ENCODE assay signal across 22 mouse cellular contexts in the genomic region with DNA sequence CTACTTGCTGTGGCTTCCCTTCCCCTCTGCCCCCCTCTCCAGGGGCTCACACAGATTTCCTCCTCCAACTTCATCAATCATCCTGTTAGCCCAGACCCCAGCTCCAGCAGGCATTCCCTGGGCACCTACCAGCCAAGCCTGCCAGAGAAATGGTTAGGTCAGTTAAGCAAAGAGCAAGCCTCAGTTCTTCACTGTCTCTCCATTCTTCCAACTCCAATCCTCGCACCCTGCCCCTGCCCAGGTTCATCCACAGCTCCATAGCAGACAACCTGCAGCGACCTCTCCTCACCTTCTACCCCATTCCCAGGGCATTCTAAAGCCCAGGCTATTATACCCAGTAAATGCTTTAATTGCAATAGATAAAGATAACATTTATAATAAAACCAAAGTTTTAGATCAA.
DNase-seq lines count a peak whose midpoint lies in the region; ATAC-seq lines count a peak whose summit lies in the region.
"Had no signal": no experiment of that assay in that cellular context is flagged by ENCODE, and none has a peak within 500 bp of the region (broad histone marks: within the 10 kb centered on the region; RNA-seq: fewer than 3 reads in every experiment).

No protein-coding gene starts in this region.

- no peak for ATAC-seq in midbrain, embryonic 14.5 days (ENCODE audit: low FRiP score, low TSS enrichment)
- ATAC-seq: activated CD4-positive, CD25-positive, alpha-beta regulatory T cell, adult 4 months; CD4-positive, CD25-positive, alpha-beta regulatory T cell, adult 4 months; Patski had no signal

- no peak overlapping the region for H3K4me2 ChIP-seq in midbrain, embryonic 14.5 days (ENCODE audit: low read length)

- no peak overlapping the region for H3K27ac ChIP-seq in heart, embryonic 10.5 days
- no peak overlapping the region for H3K27ac ChIP-seq in midbrain, embryonic 10.5 days (replicated peaks)
- H3K27ac ChIP-seq in midbrain, embryonic 14.5 days (replicated peaks; ENCODE audit: low read depth, low read length): no peak overlapping the region
- H3K27ac ChIP-seq in limb, embryonic 10.5 days: no peak overlapping the region

- peak; percentile 61 for DNase-seq in heart, adult 11 months
- DNase-seq in heart, postnatal 25 days (ENCODE audit: low spot score): no peak
- peak; percentile 54 for DNase-seq in heart, embryonic 10.5 days (ENCODE audit: low spot score)
- no peak for DNase-seq in heart, adult 9 months (ENCODE audit: low spot score in 2 of 2)
- DNase-seq in midbrain, embryonic 10.5 days (ENCODE audit: low spot score): peak; percentile 4
- no peak for DNase-seq in midbrain, embryonic 14.5 days
- DNase-seq in limb, embryonic 10.5 days (ENCODE audit: low spot score): peak; percentile 15
- DNase-seq in frontal cortex, postnatal 10 days (ENCODE audit: low spot score in 2 of 2): no peak
- DNase-seq: adrenal gland, adult 2 months; adrenal gland, adult 8-10 months; adrenal gland, postnatal 10 days; adrenal gland, postnatal 14 days; adrenal gland, postnatal 25 days; adrenal gland, postnatal 36 days; B cell, adult 2 months; cerebellum, adult 11 months; cerebellum, adult 11-12 months had no signal

- H3K9me3 ChIP-seq in heart, embryonic 10.5 days: no peaks in the 10 kb centered on the region
- no peaks in the 10 kb centered on the region; the same call in 1 of the 2 replicates for H3K9me3 ChIP-seq in midbrain, embryonic 10.5 days (replicated peaks)
- no peaks in the 10 kb centered on the region for H3K9me3 ChIP-seq in midbrain, embryonic 14.5 days (ENCODE audit: control insufficient read depth, low read length)
- no peaks in the 10 kb centered on the region for H3K9me3 ChIP-seq in limb, embryonic 10.5 days (replicated peaks)

- WGBS in heart, embryonic 10.5 days: 81% methylated on average over 2 of the region's 2 CpGs
- 85% methylated on average over 2 of the region's 2 CpGs for WGBS in midbrain, embryonic 10.5 days
- WGBS in midbrain, embryonic 14.5 days: 89% methylated on average over 2 of the region's 2 CpGs
- 86% methylated on average over 2 of the region's 2 CpGs for WGBS in limb, embryonic 10.5 days

- intact Hi-C loops in heart, postnatal 25 days (cut with DNase I): no loop called here

- H3K9ac ChIP-seq in midbrain, embryonic 14.5 days (replicated peaks; ENCODE audit: low read length): no peak overlapping the region

- no peaks in the 10 kb centered on the region for H3K36me3 ChIP-seq in heart, embryonic 10.5 days
- H3K36me3 ChIP-seq in midbrain, embryonic 10.5 days: no peaks in the 10 kb centered on the region
- H3K36me3 ChIP-seq in midbrain, embryonic 14.5 days (ENCODE audit: control insufficient read depth, insufficient read depth, low read length): no peaks in the 10 kb centered on the region
- no peaks in the 10 kb centered on the region for H3K36me3 ChIP-seq in limb, embryonic 10.5 days
- H3K36me3 ChIP-seq: G1E had no signal

- peaks cover 10% of the 10 kb centered on the region for H3K4me1 ChIP-seq in heart, embryonic 10.5 days
- peaks cover 10% of the 10 kb centered on the region for H3K4me1 ChIP-seq in midbrain, embryonic 10.5 days
- peaks cover 9% of the 10 kb centered on the region; the same call in 1 of the 2 replicates for H3K4me1 ChIP-seq in midbrain, embryonic 14.5 days (ENCODE audit: control insufficient read depth, insufficient read depth, low read length)
- H3K4me1 ChIP-seq in limb, embryonic 10.5 days: peaks cover 10% of the 10 kb centered on the region

- H3K4me3 ChIP-seq in heart, embryonic 10.5 days: no peak overlapping the region
- no peak overlapping the region for H3K4me3 ChIP-seq in midbrain, embryonic 10.5 days
- H3K4me3 ChIP-seq in midbrain, embryonic 14.5 days (replicated peaks; ENCODE audit: low read depth, low read length): no peak overlapping the region
- no peak overlapping the region for H3K4me3 ChIP-seq in limb, embryonic 10.5 days

- no peaks in the 10 kb centered on the region for H3K27me3 ChIP-seq in heart, embryonic 10.5 days (ENCODE audit: insufficient read depth, poor library complexity, severe bottlenecking)
- no peaks in the 10 kb centered on the region for H3K27me3 ChIP-seq in midbrain, embryonic 10.5 days (ENCODE audit: low read depth, poor library complexity, severe bottlenecking)
- no peaks in the 10 kb centered on the region for H3K27me3 ChIP-seq in midbrain, embryonic 14.5 days (ENCODE audit: control insufficient read depth, insufficient read depth, low read length)
- H3K27me3 ChIP-seq in limb, embryonic 10.5 days (ENCODE audit: low read depth, poor library complexity, severe bottlenecking): no peaks in the 10 kb centered on the region
- H3K27me3 ChIP-seq: CH12.LX, Patski had no signal

Comparison
In these comparisons a context has a peak if more than half of its experiments do, and no peak if none do; other contexts are left out.
1. DNase-seq: peak in heart, adult 11 months (single experiment), heart, embryonic 10.5 days (single experiment), midbrain, embryonic 10.5 days (single experiment) and limb, embryonic 10.5 days (single experiment); none in heart, postnatal 25 days (single experiment), heart, adult 9 months (0 of 2), midbrain, embryonic 14.5 days (single experiment) and frontal cortex, postnatal 10 days (0 of 2).